Mouse (Mus musculus): Measurements from ENCODE around the gene Hsd17b13. TPM values are rescaled to one million over a fixed set of nuclear protein-coding genes. Genes with fewer than 3 reads are reported as not detected.

Hsd17b13 gene
- polyA plus RNA-seq, 1 experiment from 2014 or later: not detected

DNA sequence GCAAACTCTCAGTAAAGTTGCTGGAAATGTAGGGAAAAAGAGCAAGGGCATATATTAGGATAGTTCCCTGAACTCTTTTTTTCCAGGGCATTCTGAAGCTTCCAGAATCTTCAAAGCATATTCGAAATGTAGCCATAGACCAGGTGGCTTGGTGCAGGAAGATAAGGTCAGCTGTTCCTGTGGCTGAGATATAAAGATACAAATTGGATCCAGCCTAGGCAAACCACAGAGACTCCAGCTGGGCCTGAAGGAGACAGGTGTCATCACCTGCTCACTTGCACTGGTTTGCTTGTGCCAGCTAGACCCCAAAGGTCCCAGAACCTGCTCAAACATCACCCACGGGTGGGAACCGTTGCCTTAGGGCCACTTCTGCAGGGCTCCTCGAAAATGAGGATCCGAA lies 65.7 kb downstream of the Hsd17b13 start:
- Histone ChIP-seq H3K27me3 (ENCODE audit: control insufficient read depth, insufficient read depth, low read length) (no peaks in the 10 kb centered on the region), H3K9ac (ENCODE audit: low read length) (no peak overlapping the region), H3K27ac (ENCODE audit: low read depth, low read length) (no peak overlapping the region), H3K4me3 (ENCODE audit: low read depth, low read length) (no peak overlapping the region), H3K36me3 (ENCODE audit: control insufficient read depth, insufficient read depth, low read length) (no peaks in the 10 kb centered on the region), H3K4me1 (ENCODE audit: control insufficient read depth, insufficient read depth, low read length) (no peaks in the 10 kb centered on the region), H3K9me3 (ENCODE audit: control insufficient read depth, low read length) (no peaks in the 10 kb centered on the region), H3K4me2 (ENCODE audit: low read depth) (no peak overlapping the region)
- no peak for DNase-seq (ENCODE audit: low spot score)
- WGBS: 81% methylated on average over 5 of the region's 5 CpGs
- ATAC-seq (ENCODE audit: insufficient read depth, low FRiP score, low TSS enrichment): 0 out of 2 replicates have a peak, but pooled peaks have one; percentile 1

DNA sequence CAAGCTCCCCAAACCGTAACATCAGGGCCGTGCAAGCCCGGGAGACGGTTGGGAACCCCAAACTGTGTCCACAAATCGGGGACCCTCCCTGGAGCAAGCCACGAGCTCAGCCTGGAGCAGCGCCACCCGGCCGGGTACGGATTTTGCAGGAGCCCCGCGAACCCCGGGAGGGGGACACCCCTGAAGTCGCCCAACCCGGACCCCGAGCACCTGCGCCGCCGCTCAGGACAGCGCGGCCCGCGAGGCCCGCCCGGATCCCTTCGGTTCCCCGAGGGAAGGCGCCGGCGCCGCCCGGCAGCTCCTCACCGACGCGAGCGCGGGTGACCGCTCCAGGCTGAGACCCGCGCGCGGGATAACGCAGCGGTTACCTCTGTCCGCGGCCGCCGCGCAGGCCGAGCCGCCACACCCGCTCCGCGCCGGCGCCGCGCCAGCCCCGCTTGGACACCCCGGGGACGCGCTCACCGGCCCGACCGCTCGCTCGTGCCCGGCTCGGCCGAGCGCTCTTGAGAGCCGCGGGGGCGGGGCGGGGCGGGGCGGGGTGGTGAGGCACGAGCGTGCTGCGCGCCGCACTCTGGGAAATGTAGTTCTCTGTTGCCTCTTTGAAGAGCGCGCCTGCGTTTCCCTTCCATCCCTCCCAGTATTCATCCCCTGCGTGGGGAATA lies 66.3 kb downstream of the Hsd17b13 start, which contains the start of gene Klhl8:
TSS of gene Klhl8 (minus strand) at position 512 of the 662 bp plus-strand sequence.
- peak; percentile 93 for ATAC-seq (ENCODE audit: insufficient read depth, low FRiP score, low TSS enrichment)
- Histone ChIP-seq H3K4me1 (ENCODE audit: control insufficient read depth, insufficient read depth, low read length) (no peaks in the 10 kb centered on the region), H3K4me3 (ENCODE audit: low read depth, low read length) (peak within 1 kb of the TSS; percentile 76), H3K27ac (ENCODE audit: low read depth, low read length) (peak within 1 kb of the TSS; percentile 56; the same call in 1 of the 2 replicates), H3K9ac (ENCODE audit: low read length) (peak within 1 kb of the TSS; percentile 82), H3K36me3 (ENCODE audit: control insufficient read depth, insufficient read depth, low read length) (no peaks in the 10 kb centered on the region), H3K9me3 (ENCODE audit: control insufficient read depth, low read length) (no peaks in the 10 kb centered on the region), H3K4me2 (ENCODE audit: low read depth) (peak within 1 kb of the TSS; percentile 74), H3K27me3 (ENCODE audit: control insufficient read depth, insufficient read depth, low read length) (no peaks in the 10 kb centered on the region)
- DNase-seq (ENCODE audit: low spot score): peak; percentile 92
- under 1% methylated on average over 74 of the region's 86 CpGs for WGBS

DNA sequence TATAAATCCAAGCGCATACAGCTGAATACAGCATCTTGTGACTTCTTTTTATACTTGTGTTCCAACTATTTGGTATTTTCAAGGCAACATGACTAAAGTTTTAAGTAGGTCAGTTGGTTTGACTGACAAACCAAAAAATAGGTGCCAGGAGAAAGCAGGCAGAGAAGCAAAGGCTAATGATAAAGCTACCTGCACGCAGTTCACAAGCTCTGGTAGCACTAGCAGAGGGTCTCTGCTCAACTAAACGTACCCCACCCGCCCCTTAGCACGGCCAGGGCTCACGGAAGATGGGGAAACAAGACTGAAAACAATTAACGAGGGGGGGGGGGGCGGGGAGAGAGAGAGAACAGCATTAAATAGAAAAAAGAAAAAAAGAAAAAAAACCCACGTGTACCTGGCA lies 67.1 kb downstream of the Hsd17b13 start:
- no peaks in the 10 kb centered on the region for H3K9me3 ChIP-seq (ENCODE audit: control insufficient read depth, low read length)
- H3K4me1 ChIP-seq (ENCODE audit: control insufficient read depth, insufficient read depth, low read length): no peaks in the 10 kb centered on the region
- DNase-seq (ENCODE audit: low spot score) (no peak), ATAC-seq (ENCODE audit: insufficient read depth, low FRiP score, low TSS enrichment) (no peak)
- no peak overlapping the region for H3K9ac ChIP-seq (ENCODE audit: low read length)
- no peaks in the 10 kb centered on the region for H3K27me3 ChIP-seq (ENCODE audit: control insufficient read depth, insufficient read depth, low read length)
- peak overlapping the region; percentile 74 for H3K4me2 ChIP-seq (ENCODE audit: low read depth)
- 12% methylated on average over 8 of the region's 9 CpGs for WGBS
- H3K27ac ChIP-seq (ENCODE audit: low read depth, low read length): no peak overlapping the region
- no peaks in the 10 kb centered on the region for H3K36me3 ChIP-seq (ENCODE audit: control insufficient read depth, insufficient read depth, low read length)
- peak overlapping the region; percentile 76 for H3K4me3 ChIP-seq (ENCODE audit: low read depth, low read length)

DNA sequence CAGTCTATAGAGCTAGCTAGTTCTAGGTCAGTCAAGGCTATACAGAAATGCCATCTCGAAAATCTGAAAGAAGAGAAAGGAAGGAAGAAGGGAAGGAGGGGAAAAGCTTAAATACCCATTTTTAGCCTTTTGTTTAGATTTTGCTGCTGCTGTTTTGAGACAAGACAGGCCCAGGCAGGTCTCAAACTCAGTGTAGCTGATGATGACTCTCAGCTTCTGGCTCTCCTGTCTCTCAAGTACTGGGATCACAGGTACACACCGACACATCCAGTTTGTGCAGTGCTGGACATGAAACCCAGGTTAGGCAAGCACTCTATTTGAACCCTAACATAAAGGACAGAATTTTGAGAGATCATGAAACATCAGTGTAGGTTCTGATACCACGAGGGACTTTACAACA lies 67.7 kb downstream of the Hsd17b13 start:
- no peak overlapping the region for H3K27ac ChIP-seq (ENCODE audit: low read depth, low read length)
- no peak overlapping the region for H3K4me3 ChIP-seq (ENCODE audit: low read depth, low read length)
- no peaks in the 10 kb centered on the region for H3K27me3 ChIP-seq (ENCODE audit: control insufficient read depth, insufficient read depth, low read length)
- WGBS: 83% methylated on average over 3 of the region's 3 CpGs
- no peaks in the 10 kb centered on the region for H3K36me3 ChIP-seq (ENCODE audit: control insufficient read depth, insufficient read depth, low read length)
- no peaks in the 10 kb centered on the region for H3K4me1 ChIP-seq (ENCODE audit: control insufficient read depth, insufficient read depth, low read length)
- no peak overlapping the region for H3K9ac ChIP-seq (ENCODE audit: low read length)
- no peak overlapping the region for H3K4me2 ChIP-seq (ENCODE audit: low read depth)
- ATAC-seq (ENCODE audit: insufficient read depth, low FRiP score, low TSS enrichment) (no peak), DNase-seq (ENCODE audit: low spot score) (no peak)
- no peaks in the 10 kb centered on the region for H3K9me3 ChIP-seq (ENCODE audit: control insufficient read depth, low read length)

DNA sequence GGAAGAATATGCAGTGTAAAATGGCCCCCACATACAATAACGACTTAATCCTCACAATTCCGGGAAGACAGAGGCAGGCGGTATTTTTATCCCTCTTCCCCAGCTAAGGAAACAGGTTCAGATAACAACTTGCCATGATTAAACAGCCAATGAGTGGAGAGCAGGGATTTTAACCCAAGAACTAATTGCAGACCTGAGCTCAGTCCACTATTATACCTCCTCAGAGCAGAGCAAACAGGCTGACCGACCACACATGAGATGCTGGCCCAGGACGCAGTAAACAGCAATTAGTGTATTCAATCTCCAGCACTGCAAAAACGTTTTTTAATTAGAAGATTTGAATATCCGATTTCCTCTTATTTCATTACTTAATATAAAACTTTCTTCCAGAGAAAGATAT lies 68.4 kb downstream of the Hsd17b13 start:
- ATAC-seq (ENCODE audit: insufficient read depth, low FRiP score, low TSS enrichment) (no peak), DNase-seq (ENCODE audit: low spot score) (no peak)
- Histone ChIP-seq H3K4me3 (ENCODE audit: low read depth, low read length) (no peak overlapping the region), H3K4me2 (ENCODE audit: low read depth) (no peak overlapping the region), H3K27ac (ENCODE audit: low read depth, low read length) (no peak overlapping the region), H3K36me3 (ENCODE audit: control insufficient read depth, insufficient read depth, low read length) (no peaks in the 10 kb centered on the region), H3K4me1 (ENCODE audit: control insufficient read depth, insufficient read depth, low read length) (no peaks in the 10 kb centered on the region), H3K9me3 (ENCODE audit: control insufficient read depth, low read length) (no peaks in the 10 kb centered on the region), H3K9ac (ENCODE audit: low read length) (no peak overlapping the region), H3K27me3 (ENCODE audit: control insufficient read depth, insufficient read depth, low read length) (no peaks in the 10 kb centered on the region)
- WGBS: 75% methylated on average over 7 of the region's 7 CpGs

DNA sequence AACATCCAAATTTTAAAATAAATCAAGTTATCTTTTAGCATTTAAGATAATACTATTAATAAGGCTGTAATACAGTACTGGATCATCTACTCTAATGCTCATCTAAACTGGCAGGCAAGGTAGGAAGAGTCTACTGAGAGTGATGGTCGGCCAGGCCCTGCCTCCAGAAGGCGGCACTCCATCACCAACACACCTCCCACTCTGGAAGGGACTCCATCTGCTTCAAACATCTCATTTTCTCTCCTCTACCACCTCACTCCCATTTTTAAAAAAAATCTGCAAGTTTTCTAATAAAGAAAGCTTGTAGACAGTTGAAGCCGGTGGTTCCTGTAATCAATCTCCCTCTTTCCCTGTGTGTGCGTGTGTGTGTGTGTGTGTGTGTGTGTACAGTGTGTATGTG lies 69.4 kb downstream of the Hsd17b13 start:
- Histone ChIP-seq H3K4me3 (ENCODE audit: low read depth, low read length) (no peak overlapping the region), H3K36me3 (ENCODE audit: control insufficient read depth, insufficient read depth, low read length) (no peaks in the 10 kb centered on the region), H3K27me3 (ENCODE audit: control insufficient read depth, insufficient read depth, low read length) (no peaks in the 10 kb centered on the region), H3K4me1 (ENCODE audit: control insufficient read depth, insufficient read depth, low read length) (no peaks in the 10 kb centered on the region), H3K9me3 (ENCODE audit: control insufficient read depth, low read length) (no peaks in the 10 kb centered on the region), H3K9ac (ENCODE audit: low read length) (no peak overlapping the region), H3K27ac (ENCODE audit: low read depth, low read length) (no peak overlapping the region), H3K4me2 (ENCODE audit: low read depth) (no peak overlapping the region)
- DNase-seq (ENCODE audit: low spot score) (no peak), ATAC-seq (ENCODE audit: insufficient read depth, low FRiP score, low TSS enrichment) (no peak)
- WGBS: 89% methylated on average over 4 of the region's 4 CpGs

DNA sequence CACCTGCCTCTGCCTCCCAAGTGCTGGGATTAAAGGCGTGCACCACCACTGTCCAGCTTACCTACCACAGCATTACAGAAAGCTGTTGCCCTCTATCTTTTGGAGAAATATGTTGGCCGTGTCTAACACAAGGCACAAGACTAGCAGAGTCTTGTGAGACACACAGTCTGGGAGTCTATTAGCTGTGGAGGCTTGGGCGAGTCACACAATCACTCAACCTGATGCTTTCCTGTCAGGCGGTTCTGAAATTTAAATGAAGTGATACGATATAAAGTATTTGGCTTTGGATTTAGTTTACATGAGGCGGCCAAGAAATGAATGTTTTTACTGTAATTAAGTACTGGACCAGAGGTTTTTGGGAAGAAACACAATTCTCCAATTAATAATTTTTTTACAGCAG lies 71.0 kb downstream of the Hsd17b13 start:
- Histone ChIP-seq H3K9me3 (ENCODE audit: control insufficient read depth, low read length) (no peaks in the 10 kb centered on the region), H3K27ac (ENCODE audit: low read depth, low read length) (no peak overlapping the region), H3K36me3 (ENCODE audit: control insufficient read depth, insufficient read depth, low read length) (no peaks in the 10 kb centered on the region), H3K9ac (ENCODE audit: low read length) (no peak overlapping the region), H3K4me1 (ENCODE audit: control insufficient read depth, insufficient read depth, low read length) (no peaks in the 10 kb centered on the region), H3K4me2 (ENCODE audit: low read depth) (no peak overlapping the region), H3K4me3 (ENCODE audit: low read depth, low read length) (no peak overlapping the region), H3K27me3 (ENCODE audit: control insufficient read depth, insufficient read depth, low read length) (no peaks in the 10 kb centered on the region)
- no peak for ATAC-seq (ENCODE audit: insufficient read depth, low FRiP score, low TSS enrichment)
- 95% methylated on average over 6 of the region's 6 CpGs for WGBS
- no peak for DNase-seq (ENCODE audit: low spot score)

Other genes with a start within 250 kb of the Hsd17b13 start
- 17.3 and 17.7 TPM in 2 replicates for gene Klhl8, start 66.2 kb downstream of the Hsd17b13 start, polyA plus RNA-seq (2014; fragmentation: Nextera tagmentation; extraction: Ambion mirVana)
- 0.99 and 1.5 TPM in 2 replicates for gene Hsd17b11, start 44.5 kb upstream of the Hsd17b13 start, polyA plus RNA-seq (2014; fragmentation: Nextera tagmentation; extraction: Ambion mirVana)
- gene Nudt9, start 68.9 kb upstream of the Hsd17b13 start, polyA plus RNA-seq (2014; fragmentation: Nextera tagmentation; extraction: Ambion mirVana): 76.3 and 78.2 TPM in 2 replicates
- gene Gm17660, start 100.2 kb upstream of the Hsd17b13 start, polyA plus RNA-seq (2014; fragmentation: Nextera tagmentation; extraction: Ambion mirVana): not detected in 2 replicates
- 68.9 and 73.1 TPM in 2 replicates for gene Sparcl1, start 136.3 kb upstream of the Hsd17b13 start, polyA plus RNA-seq (2014; fragmentation: Nextera tagmentation; extraction: Ambion mirVana)
- not detected in 2 replicates for gene Dspp, start 193.3 kb upstream of the Hsd17b13 start, polyA plus RNA-seq (2014; fragmentation: Nextera tagmentation; extraction: Ambion mirVana)
- gene Dmp1, start 225.2 kb upstream of the Hsd17b13 start, polyA plus RNA-seq (2014; fragmentation: Nextera tagmentation; extraction: Ambion mirVana): 0.45 and 0.77 TPM in 2 replicates